Mouse (Mus musculus): Measurements from ENCODE around the gene Slain2.
A peak's percentile ranks its signal among the peaks of the same experiment; 100 is the strongest.

Gene Slain2

DNA sequence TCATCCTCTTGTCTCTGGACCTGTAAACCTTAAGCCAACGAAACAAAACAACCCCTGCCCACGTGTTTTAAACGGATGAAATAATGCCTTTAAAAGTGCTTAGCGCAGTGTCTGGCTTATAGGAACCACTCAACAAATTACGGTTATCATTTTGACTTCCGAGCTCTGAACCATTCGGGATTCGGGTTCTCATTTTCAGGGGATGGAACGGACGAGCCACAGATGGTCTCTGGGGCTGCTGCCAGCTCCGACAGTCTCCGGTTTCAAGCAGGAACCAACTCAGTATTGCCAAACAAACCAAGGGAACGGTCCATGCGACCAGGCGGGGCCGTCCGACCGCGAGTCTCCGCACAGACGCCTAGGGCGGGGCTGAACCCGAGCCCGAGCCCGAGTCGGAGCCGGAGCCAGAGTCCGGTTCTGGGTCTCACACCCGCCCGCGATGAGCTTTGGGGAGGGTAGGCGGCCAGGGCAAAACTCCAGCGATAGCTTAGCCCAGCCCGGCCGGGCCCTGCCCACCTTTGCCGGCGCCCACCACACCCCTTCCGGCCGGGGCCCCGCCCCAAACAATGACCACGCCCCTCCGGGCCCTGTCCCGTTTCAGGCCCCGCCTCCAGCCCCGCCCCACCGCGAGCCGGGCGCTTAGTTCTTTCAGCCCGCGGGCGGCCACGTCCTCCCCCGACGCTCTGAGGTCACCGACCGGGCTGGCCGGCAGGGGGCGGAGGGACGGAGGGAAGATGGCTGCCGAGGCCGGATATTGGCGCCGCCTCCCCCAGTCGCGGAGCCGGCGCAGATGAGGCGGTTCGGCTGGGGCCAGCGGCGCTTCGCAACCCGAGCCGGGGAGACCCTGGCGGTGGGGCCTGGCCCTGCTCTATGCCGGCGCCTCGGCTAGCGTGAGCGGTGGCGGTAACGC, at the start of gene Slain2:
Gene Slain2, plus strand, starts transcription at position 657 of the 910 bp plus-strand sequence.
- peak; percentile 99 for DNase-seq

DNA sequence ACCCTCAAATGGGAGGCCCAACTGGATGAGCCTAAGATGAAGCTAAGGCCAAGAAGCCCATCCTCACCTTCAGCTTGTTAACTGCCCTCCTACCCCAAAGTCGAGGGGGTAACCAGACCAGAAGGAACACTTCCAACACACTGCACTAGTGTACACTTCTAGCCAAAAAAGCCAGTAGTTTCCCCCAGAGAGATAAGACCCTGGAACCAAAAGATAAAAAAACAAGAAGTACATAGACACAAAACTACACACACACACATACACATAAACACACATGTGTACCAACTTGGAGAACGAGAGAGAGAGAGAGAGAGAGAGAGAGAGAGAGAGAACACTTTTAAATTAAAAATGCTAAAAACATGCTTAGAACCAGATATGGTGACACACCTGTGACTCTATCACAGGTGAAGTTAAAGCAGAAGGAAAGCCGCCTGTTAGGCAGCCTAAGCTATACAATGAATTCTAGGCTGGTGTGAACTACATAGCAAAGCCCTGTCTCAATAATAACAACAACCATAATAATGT, 49.4 kb upstream of the Slain2 start:
- DNase-seq, result no peak

DNA sequence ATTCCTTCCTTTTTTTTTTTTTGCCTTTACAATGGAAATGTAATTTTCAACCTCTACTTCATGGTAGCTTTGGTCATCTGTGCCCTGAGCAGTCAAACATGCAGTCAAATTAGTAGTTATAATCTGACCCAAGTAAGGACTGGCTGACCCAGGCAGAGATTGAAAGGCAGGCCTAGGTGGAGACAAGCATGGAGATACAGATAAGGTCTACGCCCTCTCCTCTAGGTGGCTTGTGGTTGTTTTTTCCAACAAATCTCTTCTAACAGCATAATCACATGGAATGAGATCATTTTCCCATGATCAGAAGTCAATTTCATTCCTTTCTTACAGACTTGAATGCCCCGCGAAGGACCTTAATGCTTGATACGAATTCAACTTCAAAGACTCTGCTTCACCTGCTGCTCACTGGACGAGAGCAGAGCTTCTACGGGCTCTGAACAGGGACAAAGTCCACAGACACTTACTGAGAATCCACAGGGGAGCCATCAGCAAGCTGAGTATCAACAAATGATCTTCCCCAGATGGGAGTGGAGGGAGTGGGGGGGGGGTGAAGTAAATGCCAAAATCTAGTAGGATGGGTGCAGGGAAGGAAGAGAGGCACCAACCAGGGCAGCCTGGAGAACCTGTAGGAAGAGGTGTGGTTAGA, 47.7 kb upstream of the Slain2 start:
- no peak for DNase-seq

DNA sequence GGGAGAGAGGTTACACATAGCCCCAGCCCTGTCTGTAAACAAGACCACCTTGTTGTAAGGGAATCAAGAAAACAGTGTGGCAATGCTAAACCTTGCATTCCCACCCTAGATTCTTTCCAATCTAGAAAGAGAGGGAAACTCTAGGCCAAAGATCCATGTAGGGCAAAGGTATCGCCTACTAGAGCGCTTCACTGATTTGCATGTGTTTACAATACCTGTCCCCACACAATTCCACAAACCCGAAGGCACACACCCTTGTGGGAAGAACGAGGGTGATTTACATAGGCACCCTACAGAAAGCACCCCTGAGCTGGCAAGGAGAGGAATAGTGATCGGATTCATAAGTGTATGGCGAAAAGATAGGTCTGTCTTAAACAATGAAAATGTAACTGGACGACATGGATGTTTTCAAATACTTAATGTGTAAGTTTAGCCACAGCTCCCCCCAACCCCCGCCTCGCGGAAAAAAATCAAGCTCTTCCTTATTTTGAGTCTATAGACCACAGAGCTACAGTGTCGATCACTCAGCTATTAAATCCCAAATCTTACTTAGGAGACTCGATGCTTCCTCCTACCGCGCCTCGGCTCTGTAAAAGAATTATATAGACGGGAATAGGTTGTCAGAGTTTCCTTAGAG, 47.0 kb upstream of the Slain2 start:
- peak; percentile 42 for DNase-seq

DNA sequence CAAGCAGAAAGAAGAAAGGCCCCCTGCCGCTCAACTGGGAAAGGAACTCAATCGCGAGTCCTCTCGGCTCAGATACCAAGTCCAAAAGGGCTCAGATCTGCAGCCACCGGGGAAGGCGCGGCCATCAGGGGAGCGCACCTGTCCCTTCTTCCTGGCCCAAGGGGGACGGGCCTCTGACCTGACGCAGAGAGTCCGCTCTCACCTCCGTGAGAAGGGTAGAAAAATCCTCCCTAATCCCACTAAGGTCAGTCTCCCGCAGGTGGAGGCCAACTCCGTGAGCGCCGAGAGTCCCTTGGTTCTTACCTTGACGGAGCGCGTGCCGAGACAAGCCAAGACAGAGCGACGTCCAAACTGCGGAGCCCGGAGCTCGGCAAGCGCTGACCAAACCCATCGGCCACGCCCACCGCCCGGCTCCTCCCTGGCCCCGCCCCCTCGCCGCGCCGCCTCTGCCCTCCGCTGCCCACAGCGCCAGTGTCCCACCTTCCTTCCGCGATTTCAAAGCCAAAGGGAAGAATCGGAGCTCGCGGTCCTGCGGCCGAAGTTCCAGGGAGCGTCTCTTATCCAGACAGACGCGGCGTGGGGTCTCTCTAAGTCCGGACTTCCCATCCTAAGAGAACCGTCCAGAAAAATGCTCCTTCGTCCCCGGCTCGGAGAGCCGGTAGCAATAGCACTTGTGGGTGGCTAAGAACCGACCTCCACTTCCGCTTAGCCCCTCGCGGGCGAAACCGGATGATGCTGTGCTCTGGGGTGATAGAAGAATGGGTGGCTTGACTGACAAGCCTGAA, 45.8 kb upstream of the Slain2 start, which contains the start of gene Tec:
Gene Tec, minus strand, starts transcription at position 393 of the 785 bp plus-strand sequence.
- DNase-seq, result peak; percentile 94

DNA sequence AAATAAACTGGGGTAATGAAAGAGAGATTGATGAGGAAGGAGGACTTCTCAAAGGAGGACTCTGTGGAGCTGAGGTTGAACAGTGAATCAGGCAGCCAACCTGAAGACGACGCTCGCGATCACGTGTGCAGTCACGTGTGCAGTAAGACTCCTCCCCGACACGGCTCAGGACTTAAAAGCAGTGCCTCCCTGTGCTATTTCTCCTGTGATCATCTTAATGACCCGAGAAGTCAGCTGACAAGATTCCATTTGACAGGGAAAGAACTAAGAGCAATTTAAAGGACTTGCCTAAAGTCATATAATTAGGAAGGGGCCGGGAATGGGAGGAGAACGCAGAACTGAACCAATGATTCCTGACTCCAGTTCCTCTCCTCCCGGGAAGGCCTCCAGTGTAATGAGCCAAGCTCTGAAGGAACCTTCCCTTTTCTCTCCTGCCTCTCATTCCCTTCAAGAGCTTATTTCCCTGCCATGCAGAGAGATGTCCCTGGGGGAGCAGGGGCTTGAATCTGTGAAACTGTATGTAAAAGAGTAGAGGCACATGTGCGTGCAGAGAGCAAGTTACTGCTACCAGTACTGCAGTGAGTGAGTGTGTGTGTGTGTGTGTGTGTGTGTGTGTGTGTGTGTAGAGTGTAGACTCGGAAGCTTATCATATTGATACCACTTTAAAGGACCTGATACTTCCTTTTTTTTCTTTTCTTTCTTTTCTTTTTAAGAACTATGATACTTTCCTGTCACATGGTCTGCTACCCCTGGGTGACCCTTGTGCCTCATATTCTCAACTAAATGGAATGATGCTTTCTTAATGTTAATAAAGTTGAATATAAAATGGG, 44.1 kb upstream of the Slain2 start:
- no peak for DNase-seq

DNA sequence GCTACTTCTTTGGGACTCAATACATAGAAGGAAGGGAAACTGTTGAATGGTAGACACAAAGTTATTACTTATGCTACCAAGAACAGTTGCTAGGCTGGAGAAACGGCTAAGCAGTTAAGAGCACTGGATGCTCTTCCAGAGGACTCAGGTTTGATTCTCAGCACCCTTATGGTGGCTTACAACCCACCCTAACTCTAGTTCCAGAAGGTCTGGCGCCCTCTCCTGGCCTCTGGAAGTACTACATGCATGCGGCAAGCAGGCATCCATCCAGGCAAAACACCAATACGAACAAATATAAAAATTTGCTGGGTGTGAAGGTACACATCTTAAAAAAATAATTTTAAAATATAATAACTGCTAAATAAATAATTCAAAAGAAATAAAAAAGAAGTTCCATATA, 43.0 kb upstream of the Slain2 start:
- DNase-seq, result no peak

DNA sequence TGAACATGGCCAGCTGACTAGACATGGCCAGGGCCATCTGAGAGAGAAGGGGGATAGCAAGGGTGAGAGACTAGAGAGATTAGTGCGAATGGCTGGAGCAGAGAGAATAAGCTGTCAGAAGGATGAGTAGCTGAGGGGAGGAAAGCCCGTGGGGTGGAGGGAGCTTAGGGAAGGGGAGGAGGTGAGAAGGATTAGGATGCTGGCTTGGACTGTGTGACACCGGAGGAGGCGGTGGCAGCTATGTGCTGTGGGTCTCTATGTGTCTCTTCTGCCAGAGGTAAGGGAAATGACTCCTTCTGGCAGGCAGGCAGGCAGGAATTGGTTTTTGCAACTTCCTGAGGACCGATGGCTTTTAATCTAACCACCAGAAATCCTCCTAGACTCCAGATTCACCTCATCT, 34.4 kb upstream of the Slain2 start:
- DNase-seq, result no peak

DNA sequence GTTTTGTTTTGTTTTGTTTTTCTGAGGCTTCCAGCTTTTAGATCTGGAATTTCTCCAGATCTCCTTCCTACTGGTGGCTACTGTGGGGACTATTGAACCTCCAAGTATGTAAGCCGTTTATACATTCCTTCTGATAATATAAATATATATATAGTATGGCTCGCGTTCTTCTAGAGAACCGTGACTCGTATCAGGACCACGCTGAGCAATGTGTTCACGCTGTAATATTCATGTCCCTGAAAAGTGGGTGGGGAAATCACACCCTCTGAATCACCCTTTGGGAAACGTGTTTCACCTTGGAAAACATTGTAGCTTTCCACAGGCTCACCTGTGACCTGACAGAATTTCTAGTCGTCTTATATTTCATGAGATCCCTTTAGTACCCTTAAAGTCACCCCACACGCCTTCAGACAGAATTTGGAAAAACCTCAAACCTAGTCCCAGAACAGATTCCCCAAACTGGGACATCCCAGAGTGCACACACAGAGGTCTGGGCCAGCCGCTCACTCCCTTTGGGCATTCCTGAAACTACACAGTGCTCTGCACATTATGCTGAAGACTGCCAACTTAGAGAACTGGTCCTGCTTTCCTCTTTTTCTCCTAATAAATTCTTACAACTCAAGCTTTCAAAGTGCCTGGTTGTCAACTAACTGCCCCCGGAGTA, 32.2 kb upstream of the Slain2 start:
- DNase-seq, result no peak

DNA sequence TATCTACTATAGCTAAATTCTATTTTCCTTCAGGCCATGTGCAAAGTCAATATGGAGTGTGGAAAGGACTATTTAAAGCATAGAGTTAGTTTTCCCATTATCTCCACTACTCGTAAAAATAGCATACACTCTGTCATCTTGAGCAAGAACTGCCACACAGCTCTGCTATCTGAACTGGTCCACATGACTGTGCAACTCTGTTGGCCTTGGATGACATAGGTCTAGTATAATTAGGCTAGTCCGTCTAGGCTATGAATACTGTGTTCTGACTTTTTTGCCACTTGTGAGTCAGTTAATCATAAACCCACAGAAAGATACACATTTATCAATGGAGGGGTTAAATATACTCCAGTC, 31.7 kb upstream of the Slain2 start:
- no peak for DNase-seq

DNA sequence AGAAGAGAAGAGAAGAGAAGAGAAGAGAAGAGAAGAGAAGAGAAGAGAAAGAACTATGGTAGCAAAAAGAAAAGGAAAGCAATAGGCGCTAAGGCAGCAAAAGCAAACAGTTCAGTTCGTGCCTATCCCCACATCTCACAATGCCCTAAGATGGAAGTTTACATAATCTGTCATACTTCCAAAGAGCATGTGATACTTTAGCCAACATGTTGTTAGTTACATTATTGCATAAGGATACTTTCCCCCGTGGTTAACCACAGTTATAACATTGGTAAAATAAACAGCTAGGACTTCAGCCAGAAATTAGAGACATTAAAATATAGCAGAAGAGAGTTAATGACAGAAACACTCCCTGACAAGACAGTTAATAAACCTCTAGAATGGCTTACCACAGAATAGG, 30.4 kb upstream of the Slain2 start:
- DNase-seq, result no peak

DNA sequence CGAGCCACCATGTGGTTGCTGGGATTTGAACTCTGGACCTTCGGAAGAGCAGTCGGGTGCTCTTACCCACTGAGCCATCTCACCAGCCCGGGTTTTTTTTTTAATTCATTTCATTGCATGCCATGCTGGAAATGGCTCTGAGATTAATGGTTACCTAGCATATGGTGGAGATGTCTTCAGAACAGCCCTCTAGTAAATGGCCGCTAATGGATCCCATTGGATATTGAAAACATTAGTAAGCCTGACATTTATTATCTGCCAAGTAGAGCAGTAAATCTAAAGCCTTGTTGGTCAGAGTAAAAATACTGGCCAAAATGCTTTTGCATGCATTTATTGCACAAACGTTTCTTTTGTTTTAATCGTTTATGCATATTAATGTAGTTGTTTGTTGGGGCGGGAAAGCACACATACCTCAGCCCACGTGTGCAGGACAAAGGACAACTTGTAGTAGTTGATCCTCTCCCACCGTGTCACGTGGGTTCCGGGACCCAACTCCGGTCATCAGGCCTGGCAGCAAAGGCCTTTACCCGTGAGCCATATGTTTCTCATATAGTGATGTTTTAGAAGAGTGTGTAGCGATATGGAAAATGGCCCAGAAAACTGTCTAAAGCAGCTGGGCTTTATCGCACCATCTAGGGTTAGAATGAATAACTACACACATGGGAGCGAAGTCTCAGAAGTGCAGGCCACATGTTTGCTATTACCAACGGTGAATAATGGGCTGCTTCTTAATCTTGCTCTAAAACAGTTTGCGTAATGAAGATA, 27.5 kb upstream of the Slain2 start:
- no peak for DNase-seq

DNA sequence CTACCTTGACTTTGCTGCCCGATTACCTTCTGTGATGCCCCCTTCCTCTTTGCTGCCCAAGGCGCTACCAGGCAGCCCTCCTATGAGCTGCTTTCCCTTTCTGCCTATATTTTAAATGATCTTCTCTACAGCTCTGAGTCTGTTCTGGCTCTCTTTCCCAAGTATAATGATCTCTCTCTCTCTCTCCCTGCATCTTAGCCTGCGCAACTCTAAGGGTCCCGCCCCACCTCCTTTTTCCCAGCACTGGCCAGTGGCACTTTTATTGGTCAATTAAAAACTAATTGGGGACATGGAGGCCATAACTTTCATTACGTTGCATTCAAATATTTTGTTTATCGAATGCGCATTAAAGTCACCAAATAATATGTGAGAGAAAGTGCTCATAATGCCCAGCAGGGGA, 25.8 kb upstream of the Slain2 start:
- no peak for DNase-seq

DNA sequence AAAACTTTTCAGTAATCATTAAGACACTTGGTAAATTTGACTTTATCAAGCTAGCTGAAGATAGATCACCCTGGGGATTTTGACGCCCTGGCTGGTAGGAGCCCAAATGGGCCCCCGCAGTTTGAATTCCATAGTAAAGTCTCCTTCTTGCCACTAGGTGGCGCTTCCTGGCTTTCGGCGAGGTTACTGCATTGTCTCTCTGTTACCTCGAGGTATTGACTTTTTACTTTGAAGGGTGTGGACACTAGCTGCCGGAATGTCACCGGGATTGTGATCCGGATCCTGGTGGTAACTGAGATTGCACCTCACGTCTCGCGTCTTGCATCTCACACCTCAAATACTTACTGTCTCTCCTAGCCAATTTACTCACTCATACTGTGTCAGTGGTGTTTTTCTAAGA, 22.6 kb upstream of the Slain2 start:
- DNase-seq, result peak; percentile 77

DNA sequence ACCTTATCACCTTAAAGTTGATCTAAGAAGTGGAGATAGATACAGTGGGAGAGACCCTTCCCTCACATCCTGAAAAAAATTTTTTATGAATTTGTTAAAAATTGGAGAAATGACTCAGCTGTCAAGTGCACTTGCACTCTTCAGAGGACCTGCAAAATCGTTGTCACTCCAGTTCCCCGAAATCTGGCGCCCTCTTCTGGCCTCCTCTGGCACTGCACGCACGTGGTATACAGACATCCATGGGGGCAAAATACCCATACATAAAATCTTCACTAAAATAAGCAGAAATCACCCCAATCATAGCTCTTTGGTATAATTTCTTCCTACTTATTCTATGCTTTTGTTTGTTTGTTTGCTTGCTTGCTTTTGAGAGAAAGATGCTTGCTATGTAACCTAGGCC, 20.1 kb upstream of the Slain2 start:
- DNase-seq, result no peak

DNA sequence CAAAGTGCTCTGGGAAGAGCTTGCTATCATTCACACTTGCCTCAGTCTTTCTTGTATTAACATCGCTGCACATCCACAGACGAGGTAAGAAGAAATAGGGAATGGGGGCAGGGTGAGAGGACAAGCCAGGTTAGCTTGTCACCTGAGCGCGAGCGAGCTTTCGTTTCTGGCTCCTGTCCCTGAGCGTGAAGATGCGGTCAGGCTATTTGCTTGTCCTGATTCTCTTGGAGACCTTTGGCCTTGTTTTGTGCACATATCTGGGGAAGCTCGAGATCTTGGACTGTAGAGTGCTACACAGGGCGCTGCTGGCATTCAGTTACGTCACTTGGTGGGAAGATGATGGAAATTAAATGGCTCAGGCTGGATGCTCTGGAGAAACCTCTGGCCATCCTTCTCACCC, 18.8 kb upstream of the Slain2 start:
- no peak for DNase-seq

DNA sequence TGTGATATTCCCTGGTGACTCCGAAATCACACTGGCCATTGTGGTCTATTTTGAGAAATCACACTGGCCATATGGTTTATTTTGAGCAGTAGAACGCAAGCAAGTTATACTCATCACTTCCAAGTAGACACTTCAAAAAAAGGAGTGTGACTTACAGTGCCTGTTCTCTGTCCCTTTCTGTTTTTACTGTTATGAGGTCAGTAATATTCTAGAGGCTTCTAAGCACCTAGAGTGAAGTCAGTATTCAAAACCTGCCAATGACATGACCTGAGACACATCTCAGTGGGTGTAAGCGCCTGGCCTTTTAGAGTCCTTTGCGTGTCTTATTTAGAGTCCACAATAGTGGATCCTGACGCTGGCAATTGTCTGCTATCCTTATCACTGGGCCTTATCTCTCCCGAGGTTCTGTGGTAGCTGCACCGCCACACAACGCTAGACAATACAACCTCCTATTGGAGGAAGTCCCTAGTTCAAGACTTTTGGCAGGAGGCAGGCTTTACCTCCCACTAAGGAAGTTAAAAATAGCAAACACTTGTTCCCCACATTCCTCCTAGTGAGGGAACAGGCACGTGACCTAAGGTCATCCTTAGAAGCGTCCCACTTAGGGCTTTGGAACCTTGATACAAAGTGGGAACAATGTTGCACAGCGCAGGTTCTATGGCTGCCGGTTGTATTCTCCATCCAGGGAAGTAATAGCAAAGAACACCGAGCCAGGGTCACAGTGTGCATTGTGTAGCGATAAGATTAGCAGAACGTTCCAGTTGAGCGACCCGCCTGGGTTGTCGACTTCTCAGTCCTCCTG, 17.4 kb upstream of the Slain2 start:
- DNase-seq, result peak; percentile 53

DNA sequence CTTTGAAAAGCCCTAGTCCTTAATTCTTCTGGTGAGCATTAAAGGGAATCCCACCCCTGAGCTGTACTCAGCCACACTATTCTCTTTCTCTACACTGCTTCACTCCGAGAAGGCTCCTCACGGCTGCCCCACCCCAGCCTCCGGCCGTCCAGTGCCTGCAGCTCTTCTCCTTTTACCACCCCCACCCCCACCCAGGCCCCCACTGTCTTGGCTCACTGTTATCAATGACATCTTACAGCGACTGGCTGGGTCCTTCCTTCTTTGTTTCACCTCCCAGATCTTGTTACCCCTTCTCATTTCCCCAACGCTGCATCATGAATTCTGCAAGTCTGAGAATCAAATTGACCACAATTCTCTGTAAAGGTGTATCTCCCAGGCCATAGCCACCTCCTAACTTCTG, 16.1 kb upstream of the Slain2 start:
- DNase-seq, result no peak

DNA sequence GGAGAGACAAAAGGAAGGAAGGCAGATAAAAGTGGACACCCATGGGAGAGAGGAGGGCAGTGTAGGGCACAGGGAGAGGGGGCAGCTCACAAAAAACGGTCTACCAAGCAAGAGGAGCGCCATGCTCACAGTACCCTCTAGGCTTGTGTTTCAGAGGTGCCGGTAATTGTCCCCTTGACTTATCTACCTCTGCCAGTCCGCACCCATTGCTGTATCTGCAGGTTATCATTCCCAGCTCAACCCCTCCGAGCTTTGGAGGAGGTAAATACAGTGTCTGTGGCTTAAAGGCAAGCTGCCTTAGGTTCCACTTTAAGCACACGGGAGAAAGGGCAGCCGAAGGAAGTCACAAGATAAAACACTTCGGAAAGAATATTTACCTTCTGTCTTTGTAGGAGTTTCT, 14.8 kb upstream of the Slain2 start:
- no peak for DNase-seq

DNA sequence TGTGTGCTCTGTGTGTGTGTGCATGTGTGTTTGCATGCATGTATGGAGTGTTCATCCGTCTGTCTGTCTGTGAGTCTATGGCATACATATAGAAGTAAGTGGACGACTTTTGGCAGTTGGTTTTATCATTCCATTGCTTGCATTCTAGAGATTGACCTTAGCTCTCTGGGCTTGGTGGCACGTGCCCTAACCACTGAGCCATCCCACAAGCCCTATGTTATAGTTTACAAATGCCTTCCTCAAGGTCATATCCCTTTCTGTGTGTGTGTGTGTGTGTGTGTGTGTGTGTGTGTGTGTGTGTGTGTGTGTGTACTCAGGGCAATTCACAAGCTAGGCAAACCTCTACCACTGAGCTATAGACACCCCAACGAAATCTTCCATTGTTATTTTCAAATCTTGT, 12.2 kb upstream of the Slain2 start:
- no peak for DNase-seq
